Mouse (Mus musculus) G1E (cell line): ENCODE data around the gene AI481877.

Source experiments
- CTCF ChIP-seq: IDR thresholded peaks from 2 replicates; pipeline ENCODE4 v1.5.1; 2012; ENCODE audit warnings: low read depth, low read length, inconsistent platforms, mixed read lengths
- GATA1 ChIP-seq: IDR thresholded peaks from 2 replicates; pipeline ENCODE4 v1.6.1; 2012; ENCODE audit warnings: borderline replicate concordance, low read length, inconsistent platforms, mixed read lengths
- POLR2AphosphoS5 ChIP-seq: IDR thresholded peaks from 2 replicates; pipeline ENCODE4 v1.6.1; 2012; ENCODE audit warnings: low read depth, low read length, inconsistent platforms; ENCODE audit not compliant: insufficient replicate concordance
- TAL1 ChIP-seq: conservative IDR thresholded peaks from 2 replicates; pipeline ENCODE4 v1.6.1; 2012; ENCODE audit warnings: low read depth, low read length, inconsistent platforms, mixed read lengths

DNA sequence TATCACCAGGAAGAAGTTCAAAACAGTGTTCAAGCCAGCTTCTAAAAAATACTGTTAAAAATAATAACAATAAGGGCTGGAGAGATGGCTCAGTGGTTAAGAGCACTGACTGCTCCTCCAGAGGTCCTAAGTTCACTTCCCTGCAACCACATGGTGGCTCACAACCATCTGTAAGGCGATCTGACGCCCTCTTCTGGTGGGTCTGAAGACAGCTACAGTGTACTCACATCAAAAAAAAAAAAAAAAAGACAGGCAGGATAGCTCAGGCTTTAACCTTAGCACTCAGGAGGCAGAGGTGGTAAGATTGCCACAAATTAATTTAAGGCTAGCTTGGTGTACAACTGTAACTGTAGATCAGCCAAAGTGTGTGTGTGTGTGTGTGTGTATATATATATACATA lies 138.2 kb downstream of the AI481877 start:
- no peak for TF ChIP-seq CTCF
- TF ChIP-seq POLR2AphosphoS5, result no peak
- no peak for TF ChIP-seq TAL1
- TF ChIP-seq GATA1, result no peak
